Mouse (Mus musculus) midbrain, embryonic 16.5 days (tissue): ENCODE data around the gene Gm49318. TPM values are rescaled to one million over a fixed set of nuclear protein-coding genes. Genes with fewer than 3 reads are reported as not detected.

Experiments
- ATAC-seq: fragments of 200-750 bp; cut with Nextera tagmentation; 2 replicates; pipeline ENCODE4 v1.8.0; 2017; ENCODE audit warnings: moderate TSS enrichment
- H3K27ac ChIP-seq: fragments of 300-500 bp; sonication (generic); 2 replicates; pipeline ENCODE4 v1.5.1; 2014; ENCODE audit warnings: mild to moderate bottlenecking, low read length, mixed read lengths
- H3K27me3 ChIP-seq: fragments of 300-500 bp; sonication (generic); 2 replicates; pipeline ENCODE4 v1.6.1; 2014; ENCODE audit warnings: low read depth, low read length, mixed read lengths; ENCODE audit not compliant: control insufficient read depth, insufficient read depth
- H3K36me3 ChIP-seq: fragments of 300-500 bp; sonication (generic); 2 replicates; pipeline ENCODE4 v1.6.1; 2014; ENCODE audit warnings: mild to moderate bottlenecking, low read length, moderate library complexity, mixed read lengths; ENCODE audit not compliant: control insufficient read depth, insufficient read depth
- H3K4me1 ChIP-seq: fragments of 300-500 bp; sonication (generic); 2 replicates; pipeline ENCODE4 v1.6.1; 2014; ENCODE audit warnings: mild to moderate bottlenecking, low read length, mixed read lengths; ENCODE audit not compliant: control insufficient read depth, insufficient read depth
- H3K4me2 ChIP-seq: fragments of 300-500 bp; sonication (generic); 2 replicates; pipeline ENCODE4 v1.6.1; 2014; ENCODE audit warnings: mild to moderate bottlenecking, low read length, mixed read lengths
- H3K4me3 ChIP-seq: fragments of 300-500 bp; sonication (generic); 2 replicates; pipeline ENCODE4 v1.5.1; 2014; ENCODE audit warnings: low read depth, mild to moderate bottlenecking, low read length, moderate library complexity, mixed read lengths
- H3K9ac ChIP-seq: fragments of 300-500 bp; sonication (generic); 2 replicates; pipeline ENCODE4 v1.6.1; 2014; ENCODE audit warnings: low read depth, low read length, mixed read lengths
- H3K9me3 ChIP-seq: fragments of 300-500 bp; sonication (generic); replicated peaks from 2 replicates; pipeline ENCODE4 v1.6.1; 2014; ENCODE audit warnings: mild to moderate bottlenecking, low read length, mixed read lengths; ENCODE audit not compliant: control insufficient read depth, poor library complexity, severe bottlenecking
- WGBS: fragments of 180-500 bp; shearing (Covaris S2); extraction: QIAGEN DNeasy Blood & Tissue Kit; methylation state at CpG from one replicate; pipeline ENCODE4 v1.1.7; 2014; 5-methylcytosine and 5-hydroxymethylcytosine counted together
- polyA plus RNA-seq: library from polyadenylated mRNA; unstranded; fragments of >200 nt; fragmentation: Nextera tagmentation; extraction: Ambion mirVana; gene quantifications from 2 replicates; pipeline ENCODE4 v1.2.1, GENCODE M21; 2015

Gm49318 gene
- polyA plus RNA-seq, 1 experiment from 2014 or later = not detected

DNA sequence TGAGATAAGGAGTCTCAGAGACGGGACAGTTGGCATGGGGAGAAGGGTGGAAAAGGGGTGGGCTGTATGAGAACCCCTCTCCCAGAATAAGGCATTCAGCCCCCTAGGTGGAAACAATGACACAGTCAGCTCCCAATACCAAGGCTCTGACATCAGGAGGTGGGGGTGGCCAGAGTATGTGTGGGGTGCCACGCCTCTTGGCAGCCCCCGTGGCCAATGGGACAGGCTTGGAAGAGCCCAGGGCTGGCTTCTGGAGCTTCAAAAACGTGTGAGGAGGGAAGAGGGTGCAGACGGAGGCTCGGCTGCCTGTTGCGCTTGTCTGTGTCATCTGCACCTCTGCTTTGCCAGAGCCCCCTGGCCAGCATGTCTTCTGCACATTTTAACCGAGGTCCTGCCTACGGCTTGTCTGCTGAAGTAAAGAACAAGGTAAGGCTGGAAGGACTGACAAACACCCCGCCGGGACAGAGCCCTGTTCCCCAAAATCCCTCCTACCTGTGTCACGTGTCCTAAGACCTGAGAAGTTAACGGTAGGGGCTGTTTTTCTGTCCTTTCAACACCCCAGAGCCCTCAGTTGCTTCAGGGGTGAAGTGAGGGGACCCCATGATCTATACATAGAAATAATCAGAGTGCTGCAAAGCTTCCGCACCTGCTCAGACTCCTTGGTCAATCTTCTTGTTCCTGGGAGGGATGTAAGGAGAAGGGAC is 28.1 kb upstream of the Gm49318 start, which contains the start of gene Cnn1:
Cnn1 (plus strand) TSS at position 224 of the 704 bp plus-strand sequence.
- Histone ChIP-seq H3K27ac (no peak within 1 kb of the TSS), H3K4me3 (no peak within 1 kb of the TSS)
- ATAC-seq = no peak

GRCm38 (mm10) chr9:22095854-22096307 is 24.8 kb upstream of the Gm49318 start:
- 0 out of 2 replicates have a peak, but pooled peaks have one; percentile 32 for ATAC-seq
- WGBS = 4% methylated on average over 24 of the region's 24 CpGs
- no peaks in the 10 kb centered on the region for H3K36me3 ChIP-seq
- H3K4me1 ChIP-seq = no peaks in the 10 kb centered on the region; the same call in 1 of the 2 replicates
- H3K4me2 ChIP-seq = peak overlapping the region; percentile 62
- H3K9me3 ChIP-seq = no peaks in the 10 kb centered on the region
- H3K27me3 ChIP-seq = peaks cover 22% of the 10 kb centered on the region
- H3K4me3 ChIP-seq = peak overlapping the region; percentile 35
- H3K9ac ChIP-seq = peak overlapping the region; percentile 57
- H3K27ac ChIP-seq = no peak overlapping the region

More for the DNA sequence above, 28.1 kb upstream of the Gm49318 start, which contains the start of gene Cnn1:
- Histone ChIP-seq H3K9ac (no peak within 1 kb of the TSS), H3K4me2 (no peak within 1 kb of the TSS), H3K4me1 (no peaks in the 10 kb centered on the region; the same call in 1 of the 2 replicates), H3K27me3 (peaks cover 24% of the 10 kb centered on the region), H3K9me3 (no peaks in the 10 kb centered on the region), H3K36me3 (no peaks in the 10 kb centered on the region)
- WGBS = 11% methylated on average over 14 of the region's 14 CpGs

- Histone ChIP-seq H3K27ac (no peak overlapping the region), H3K4me3 (no peak overlapping the region), H3K4me1 (no peaks in the 10 kb centered on the region), H3K27me3 (peaks cover 2% of the 10 kb centered on the region; the same call in 1 of the 2 replicates), H3K9me3 (no peaks in the 10 kb centered on the region), H3K36me3 (no peaks in the 10 kb centered on the region), H3K4me2 (no peak overlapping the region), H3K9ac (no peak overlapping the region)
- WGBS = 88% methylated on average over 6 of the region's 6 CpGs
- no peak for ATAC-seq
These were observed 21.7 kb upstream of the Gm49318 start for GRCm38 (mm10) chr9:22092746-22093145.

GRCm38 (mm10) chr9:22089986-22090385 is 18.9 kb upstream of the Gm49318 start:
- no peak overlapping the region for H3K4me3 ChIP-seq
- H3K9me3 ChIP-seq = no peaks in the 10 kb centered on the region
- ATAC-seq = no peak
- no peaks in the 10 kb centered on the region for H3K27me3 ChIP-seq
- no peak overlapping the region for H3K4me2 ChIP-seq
- WGBS = 84% methylated on average over 7 of the region's 7 CpGs
- H3K9ac ChIP-seq = no peak overlapping the region
- peaks cover 7% of the 10 kb centered on the region for H3K4me1 ChIP-seq
- no peaks in the 10 kb centered on the region for H3K36me3 ChIP-seq
- no peak overlapping the region for H3K27ac ChIP-seq

- Histone ChIP-seq H3K9ac (no peak overlapping the region), H3K27ac (no peak overlapping the region), H3K4me1 (peaks cover 12% of the 10 kb centered on the region), H3K4me2 (no peak overlapping the region), H3K9me3 (no peaks in the 10 kb centered on the region), H3K27me3 (no peaks in the 10 kb centered on the region), H3K36me3 (no peaks in the 10 kb centered on the region), H3K4me3 (no peak overlapping the region)
- ATAC-seq = no peak
- over 99% methylated on average over 7 of the region's 7 CpGs for WGBS
These were observed 18.2 kb upstream of the Gm49318 start for GRCm38 (mm10) chr9:22089281-22089680.

DNA sequence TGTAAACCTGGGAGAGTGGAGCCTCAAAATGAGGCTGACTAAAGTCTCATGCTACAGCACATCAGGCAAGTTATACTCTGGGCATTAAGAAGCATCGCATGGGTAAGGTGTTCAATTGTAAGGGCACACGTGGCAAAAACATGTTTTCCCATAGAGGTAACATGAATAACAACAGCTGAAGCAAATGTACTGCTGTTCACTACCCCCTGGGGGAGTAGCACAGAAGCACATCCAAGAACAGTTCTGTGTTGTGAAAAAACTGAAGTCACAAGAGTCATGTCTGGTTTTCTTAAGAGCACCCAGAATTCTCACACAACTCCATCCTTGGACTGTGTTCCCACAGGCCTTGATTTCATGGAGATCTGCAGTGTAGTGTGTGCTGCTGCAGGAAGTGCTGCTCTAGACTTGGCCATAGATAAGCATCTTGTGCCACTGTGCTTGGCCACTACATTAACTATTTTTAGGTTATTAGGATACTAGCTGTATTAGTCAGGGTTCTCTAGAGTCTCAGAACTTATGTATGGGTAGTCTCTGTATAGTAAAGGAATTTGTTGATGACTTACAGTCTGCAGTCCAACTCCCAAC is 16.1 kb upstream of the Gm49318 start:
- H3K9ac ChIP-seq = no peak overlapping the region
- peaks cover 16% of the 10 kb centered on the region for H3K4me1 ChIP-seq
- no peak for ATAC-seq
- no peak overlapping the region for H3K4me3 ChIP-seq
- H3K9me3 ChIP-seq = no peaks in the 10 kb centered on the region
- 85% methylated on average over 2 of the region's 2 CpGs for WGBS
- no peak overlapping the region for H3K27ac ChIP-seq
- H3K4me2 ChIP-seq = no peak overlapping the region
- H3K36me3 ChIP-seq = no peaks in the 10 kb centered on the region
- H3K27me3 ChIP-seq = no peaks in the 10 kb centered on the region

- H3K4me1 ChIP-seq = peaks cover 16% of the 10 kb centered on the region
- peak overlapping the region; percentile 78 for H3K9ac ChIP-seq
- H3K27me3 ChIP-seq = no peaks in the 10 kb centered on the region
- H3K36me3 ChIP-seq = no peaks in the 10 kb centered on the region
- no peak for ATAC-seq
- H3K4me2 ChIP-seq = peak overlapping the region; percentile 74
- 85% methylated on average over 6 of the region's 6 CpGs for WGBS
- H3K27ac ChIP-seq = peak overlapping the region; percentile 81
- H3K9me3 ChIP-seq = no peaks in the 10 kb centered on the region
- peak overlapping the region; percentile 83 for H3K4me3 ChIP-seq
These were observed 15.0 kb upstream of the Gm49318 start for GRCm38 (mm10) chr9:22086012-22086411.

- Histone ChIP-seq H3K27ac (peak within 1 kb of the TSS; percentile 81), H3K9me3 (no peaks in the 10 kb centered on the region), H3K4me3 (peak within 1 kb of the TSS; percentile 83), H3K4me1 (peaks cover 16% of the 10 kb centered on the region), H3K27me3 (no peaks in the 10 kb centered on the region), H3K36me3 (no peaks in the 10 kb centered on the region), H3K4me2 (peak within 1 kb of the TSS; percentile 74), H3K9ac (peak within 1 kb of the TSS; percentile 79)
- WGBS = under 1% methylated on average over 48 of the region's 48 CpGs
- ATAC-seq = peak; percentile 99
These were observed 14.2 kb upstream of the Gm49318 start, which contains the start of gene Ecsit for GRCm38 (mm10) chr9:22085022-22085834. Gene Ecsit, minus strand, starts transcription at chr9:22085438.
